Mouse (Mus musculus): ENCODE measurements at regions not wholly inside any gene's neighbourhood (a gene's known extent, or its start where the extent isn't known, plus 50 kb on each side); places are given as distances from the start of the nearest gene placed in this dataset.
"Not testable (repeated sequence)": the region's sequence is repeated elsewhere in the genome, so short reads cannot be mapped to it uniquely, and the experiment has no call there.

DNA sequence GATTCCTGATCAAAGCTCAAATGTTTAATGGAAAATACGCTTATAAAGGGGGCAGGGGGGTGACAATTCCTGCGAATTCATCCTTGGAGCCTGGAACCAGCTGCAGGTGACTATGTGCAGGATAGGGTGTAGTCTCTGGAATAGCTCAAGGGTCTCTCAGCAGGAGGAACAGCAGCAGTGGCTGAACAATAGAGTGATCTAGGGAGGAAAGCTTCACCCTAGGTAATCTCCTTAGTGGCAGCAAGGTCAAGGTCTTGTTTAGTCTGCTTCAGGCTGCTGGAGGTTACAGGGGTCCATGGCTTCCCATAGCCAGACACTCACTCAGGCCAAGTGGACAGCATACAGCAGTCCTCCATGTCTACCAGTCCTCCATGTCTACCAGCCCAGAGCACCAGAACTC, 301.3 kb downstream of the Gm8797 start:
- Histone ChIP-seq H3K9me3 (peaks cover 10% of the 10 kb centered on the region; the same call in 1 of the 2 replicates), H3K36me3 (no peaks in the 10 kb centered on the region), H3K27ac (no peak overlapping the region), H3K27me3 (ENCODE audit: insufficient read depth, poor library complexity, severe bottlenecking) (no peaks in the 10 kb centered on the region), H3K4me3 (no peak overlapping the region), H3K4me1 (replicated peaks) (no peaks in the 10 kb centered on the region)
- WGBS = 90% methylated on average over 2 of the region's 2 CpGs
- no peak for DNase-seq (ENCODE audit: low spot score)

DNA sequence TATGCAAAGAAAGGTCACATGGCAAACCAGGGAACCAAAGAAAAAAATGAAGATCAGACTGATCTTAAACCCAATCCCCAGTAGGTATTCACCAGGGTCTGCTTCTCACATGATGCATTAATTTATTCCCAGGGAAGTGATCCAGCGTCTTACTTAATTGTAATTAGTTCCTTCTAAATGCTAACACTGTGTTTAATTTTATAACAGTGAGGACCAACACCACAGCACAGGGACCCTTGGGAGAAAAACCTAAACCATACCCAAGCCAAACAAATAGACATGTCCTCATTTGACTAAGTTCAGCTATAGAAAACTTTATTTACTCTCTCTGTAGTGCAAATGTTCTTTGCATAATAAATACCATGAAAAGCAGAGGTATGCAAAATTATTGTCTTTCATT, 333.2 kb downstream of the Gm8797 start:
- no peak overlapping the region for H3K4me3 ChIP-seq
- H3K27me3 ChIP-seq (ENCODE audit: insufficient read depth, poor library complexity, severe bottlenecking) = no peaks in the 10 kb centered on the region
- WGBS = 70% methylated on average over 1 of the region's 1 CpGs
- no peaks in the 10 kb centered on the region for H3K9me3 ChIP-seq
- no peaks in the 10 kb centered on the region for H3K4me1 ChIP-seq (replicated peaks)
- H3K27ac ChIP-seq = no peak overlapping the region
- H3K36me3 ChIP-seq = no peaks in the 10 kb centered on the region
- DNase-seq (ENCODE audit: low spot score) = no peak

DNA sequence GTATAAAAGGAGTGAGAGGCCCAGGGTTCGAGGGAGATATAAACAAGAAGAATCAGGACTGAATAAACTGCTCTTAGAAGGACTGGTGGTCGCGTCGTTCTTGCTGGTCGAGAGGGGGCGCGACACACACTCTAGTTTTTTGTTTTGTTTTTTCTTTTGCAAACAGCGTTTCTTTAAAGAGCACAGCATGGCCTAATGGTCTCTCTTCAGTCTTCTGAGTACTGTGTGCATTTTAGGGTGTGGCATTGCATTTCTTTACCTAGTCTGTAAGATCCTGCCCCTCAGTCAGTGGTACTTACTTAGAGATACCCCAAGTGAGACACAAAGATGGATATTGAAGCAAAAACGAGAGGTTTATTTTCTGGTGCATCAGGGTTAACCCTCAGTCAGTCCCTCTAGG, 336.7 kb downstream of the Gm8797 start:
- no peak overlapping the region for H3K4me3 ChIP-seq
- DNase-seq (ENCODE audit: low spot score) = no peak
- no peaks in the 10 kb centered on the region for H3K27me3 ChIP-seq (ENCODE audit: insufficient read depth, poor library complexity, severe bottlenecking)
- no peaks in the 10 kb centered on the region for H3K36me3 ChIP-seq
- no peaks in the 10 kb centered on the region for H3K4me1 ChIP-seq (replicated peaks)
- no peak overlapping the region for H3K27ac ChIP-seq
- H3K9me3 ChIP-seq = no peaks in the 10 kb centered on the region
- 78% methylated on average over 9 of the region's 9 CpGs for WGBS

DNA sequence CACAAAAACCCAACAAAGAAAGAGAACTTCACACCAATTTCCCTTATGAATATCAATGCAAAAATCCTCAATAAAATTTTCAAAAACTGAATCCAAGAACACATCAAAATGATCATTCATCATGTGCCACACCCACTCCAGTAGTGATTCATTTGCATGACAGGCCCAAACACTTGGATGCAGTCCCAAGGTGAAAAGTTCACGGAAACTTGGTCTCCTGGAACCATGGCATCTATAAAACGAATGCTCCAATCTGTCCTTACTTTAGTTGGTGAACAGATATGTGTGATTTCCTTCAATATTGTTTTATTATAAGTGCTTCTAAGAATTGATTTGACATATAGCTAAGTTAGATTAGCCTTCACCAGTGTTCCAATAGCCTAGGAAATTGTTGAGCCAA, 343.3 kb downstream of the Gm8797 start:
- Histone ChIP-seq H3K27ac (no peak overlapping the region), H3K27me3 (ENCODE audit: insufficient read depth, poor library complexity, severe bottlenecking) (no peaks in the 10 kb centered on the region), H3K4me3 (no peak overlapping the region), H3K36me3 (no peaks in the 10 kb centered on the region), H3K4me1 (replicated peaks) (no peaks in the 10 kb centered on the region), H3K9me3 (no peaks in the 10 kb centered on the region)
- no peak for DNase-seq (ENCODE audit: low spot score)
- 84% methylated on average over 2 of the region's 2 CpGs for WGBS

DNA sequence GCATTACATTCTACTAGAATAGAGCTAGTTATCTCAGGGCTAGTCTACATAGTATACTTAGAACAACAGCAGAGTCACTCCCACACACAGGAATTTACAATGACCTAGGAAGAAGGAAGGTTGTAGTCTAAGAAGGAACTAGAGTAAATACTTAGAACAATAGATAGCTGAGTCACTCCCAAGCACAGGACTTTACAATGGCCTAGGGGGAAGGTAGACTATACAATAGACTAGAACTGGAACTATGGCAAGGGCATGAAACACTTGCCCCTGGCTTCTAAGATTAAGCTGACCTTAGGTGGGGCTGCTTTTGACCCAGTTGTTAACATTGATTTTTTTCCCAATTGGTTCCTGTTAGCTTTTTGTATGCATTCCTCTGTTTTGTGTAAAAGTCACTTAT, 343.8 kb downstream of the Gm8797 start:
- not testable (repeated sequence) for H3K4me3 ChIP-seq; H3K36me3 ChIP-seq; DNase-seq (ENCODE audit: low spot score)

DNA sequence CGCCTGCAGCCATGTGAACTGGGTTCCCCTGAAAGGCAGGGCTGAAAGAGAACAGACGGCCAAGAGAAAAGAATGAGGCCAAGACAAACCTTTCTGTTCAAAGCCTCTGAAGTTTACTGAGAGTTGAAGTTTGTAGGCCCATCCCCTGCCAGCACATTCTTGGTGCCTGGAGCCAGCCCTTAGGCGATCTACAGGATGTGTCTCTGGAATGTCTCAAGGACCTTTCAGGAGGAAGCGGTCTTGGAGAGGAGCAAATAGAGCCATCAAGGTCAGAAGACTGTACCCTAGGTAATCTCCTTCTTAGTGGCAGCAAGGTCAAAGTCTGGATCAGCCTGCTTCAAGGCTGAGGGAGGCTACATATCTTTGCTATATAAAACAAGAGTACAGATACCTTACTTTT, 350.3 kb downstream of the Gm8797 start:
- no peak for DNase-seq (ENCODE audit: low spot score)
- WGBS = 77% methylated on average over 4 of the region's 4 CpGs
- Histone ChIP-seq H3K4me1 (replicated peaks) (no peaks in the 10 kb centered on the region), H3K9me3 (no peaks in the 10 kb centered on the region), H3K27me3 (ENCODE audit: insufficient read depth, poor library complexity, severe bottlenecking) (no peaks in the 10 kb centered on the region), H3K4me3 (no peak overlapping the region), H3K36me3 (no peaks in the 10 kb centered on the region), H3K27ac (no peak overlapping the region)

More for the DNA sequence above, 343.8 kb downstream of the Gm8797 start:
- H3K27me3 ChIP-seq (ENCODE audit: insufficient read depth, poor library complexity, severe bottlenecking); H3K9me3 ChIP-seq; H3K27ac ChIP-seq; H3K4me1 ChIP-seq (replicated peaks): not testable (repeated sequence)

DNA sequence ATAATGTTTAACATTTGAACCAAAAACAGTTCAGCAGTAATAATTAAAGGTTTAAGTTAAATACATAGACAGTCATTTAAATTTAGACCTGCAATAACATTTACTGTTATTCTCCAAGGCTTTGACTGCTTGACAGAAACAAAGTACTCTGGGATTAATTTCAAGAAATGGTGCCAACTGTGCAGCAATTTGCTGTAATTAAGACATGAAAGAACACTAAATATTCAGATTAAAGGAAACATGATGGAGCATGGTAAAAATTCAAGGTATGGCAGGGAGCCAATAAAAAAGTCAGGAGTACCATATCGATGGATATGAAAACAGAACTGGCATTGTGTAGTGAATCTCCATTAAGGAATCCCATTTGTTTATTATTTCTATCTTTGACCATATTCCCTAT, 352.3 kb downstream of the Gm8797 start:
- H3K9me3 ChIP-seq = no peaks in the 10 kb centered on the region
- no peaks in the 10 kb centered on the region for H3K4me1 ChIP-seq (replicated peaks)
- 90% methylated on average over 1 of the region's 1 CpGs for WGBS
- H3K36me3 ChIP-seq = no peaks in the 10 kb centered on the region
- DNase-seq (ENCODE audit: low spot score) = no peak
- no peak overlapping the region for H3K4me3 ChIP-seq
- H3K27ac ChIP-seq = no peak overlapping the region
- no peaks in the 10 kb centered on the region for H3K27me3 ChIP-seq (ENCODE audit: insufficient read depth, poor library complexity, severe bottlenecking)

DNA sequence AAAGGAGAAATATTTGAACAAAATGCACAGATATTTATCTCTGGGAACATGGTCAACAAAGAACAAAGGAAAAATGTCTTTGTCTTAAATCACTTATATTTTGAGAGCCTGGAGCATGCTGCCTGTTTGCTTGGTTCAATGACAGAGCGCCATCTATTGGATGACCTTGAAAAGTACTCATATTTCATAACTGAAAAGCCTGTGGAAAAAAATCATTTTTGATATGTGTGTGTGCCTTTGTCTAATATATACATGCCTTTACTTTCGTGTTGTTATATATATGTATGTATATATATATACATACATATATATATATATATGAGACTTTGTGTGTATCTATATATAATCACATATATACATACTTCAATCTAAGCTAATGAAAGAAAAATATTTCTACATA, 356.1 kb downstream of the Gm8797 start:
- WGBS = 11% methylated on average over 2 of the region's 2 CpGs
- Histone ChIP-seq H3K4me3 (no peak overlapping the region), H3K36me3 (no peaks in the 10 kb centered on the region), H3K27me3 (ENCODE audit: insufficient read depth, poor library complexity, severe bottlenecking) (no peaks in the 10 kb centered on the region), H3K4me1 (replicated peaks) (no peaks in the 10 kb centered on the region), H3K27ac (peak overlapping the region; percentile 67; the same call in 1 of the 2 replicates), H3K9me3 (no peaks in the 10 kb centered on the region)
- DNase-seq (ENCODE audit: low spot score) = no peak

DNA sequence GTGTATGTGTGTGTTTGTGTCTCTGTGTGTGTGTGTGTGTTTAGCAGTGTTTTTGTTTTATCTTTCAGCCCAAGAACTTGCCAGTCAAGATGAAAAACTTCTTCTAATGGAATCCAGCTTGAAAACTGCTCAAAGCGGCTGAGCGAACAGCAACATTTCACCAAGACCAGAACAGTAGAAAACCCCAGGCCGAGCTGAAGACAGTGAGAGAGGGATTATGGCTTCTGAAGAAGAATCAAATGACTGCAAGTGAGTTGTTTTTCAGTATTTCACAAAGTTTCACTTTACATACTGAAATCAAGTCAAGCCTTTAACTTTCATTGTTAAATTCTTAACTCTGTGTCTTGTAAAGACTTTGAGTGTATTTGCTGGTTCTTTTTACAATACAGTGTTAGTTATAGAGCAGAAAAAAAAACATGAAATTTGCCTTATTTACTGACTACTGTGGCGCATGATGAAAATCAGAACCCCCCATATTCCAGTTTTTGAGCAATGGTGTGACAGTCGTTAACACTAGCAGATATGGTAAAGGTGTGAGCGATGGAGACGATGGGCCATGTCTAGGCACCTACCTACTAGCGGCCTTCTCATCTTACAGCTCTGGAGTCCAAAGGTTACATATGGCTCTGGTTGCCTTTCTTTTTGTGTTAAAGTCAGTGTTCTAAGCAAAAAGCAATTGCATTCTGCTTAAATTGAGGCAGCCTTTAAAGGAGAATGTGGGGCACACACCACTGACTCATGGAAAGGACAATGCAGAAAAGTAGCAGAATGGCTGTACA, 357.0 kb downstream of the Gm8797 start:
- H3K36me3 ChIP-seq = no peaks in the 10 kb centered on the region
- H3K4me1 ChIP-seq (replicated peaks) = no peaks in the 10 kb centered on the region
- H3K27ac ChIP-seq = no peak overlapping the region
- no peaks in the 10 kb centered on the region for H3K9me3 ChIP-seq
- no peaks in the 10 kb centered on the region for H3K27me3 ChIP-seq (ENCODE audit: insufficient read depth, poor library complexity, severe bottlenecking)
- peak; percentile 4 for DNase-seq (ENCODE audit: low spot score)
- no peak overlapping the region for H3K4me3 ChIP-seq
- WGBS = 75% methylated on average over 8 of the region's 8 CpGs

DNA sequence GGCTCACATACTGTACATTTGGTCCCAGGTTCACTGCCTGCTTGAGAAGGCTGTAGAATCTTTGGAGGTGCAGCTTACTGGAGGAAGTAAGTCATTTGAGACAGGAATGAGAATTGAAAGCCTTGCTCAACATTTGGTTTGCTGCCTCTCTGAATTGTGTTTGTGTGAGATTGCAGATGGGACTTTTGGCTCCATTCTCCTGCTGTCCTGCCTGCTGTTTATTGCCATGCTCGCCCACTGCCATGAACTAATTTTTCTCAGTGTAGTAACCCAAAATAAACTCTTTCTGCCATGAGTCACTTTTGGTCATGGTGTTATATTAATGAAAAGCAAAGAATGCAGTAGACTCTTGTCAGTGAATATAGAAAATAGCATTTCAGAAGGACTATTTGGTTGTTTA, 368.1 kb downstream of the Gm8797 start:
- Histone ChIP-seq H3K9me3 (no peaks in the 10 kb centered on the region), H3K4me1 (replicated peaks) (no peaks in the 10 kb centered on the region), H3K36me3 (no peaks in the 10 kb centered on the region), H3K27ac (no peak overlapping the region), H3K27me3 (ENCODE audit: insufficient read depth, poor library complexity, severe bottlenecking) (no peaks in the 10 kb centered on the region), H3K4me3 (no peak overlapping the region)
- DNase-seq (ENCODE audit: low spot score) = no peak
- 85% methylated on average over 1 of the region's 1 CpGs for WGBS

DNA sequence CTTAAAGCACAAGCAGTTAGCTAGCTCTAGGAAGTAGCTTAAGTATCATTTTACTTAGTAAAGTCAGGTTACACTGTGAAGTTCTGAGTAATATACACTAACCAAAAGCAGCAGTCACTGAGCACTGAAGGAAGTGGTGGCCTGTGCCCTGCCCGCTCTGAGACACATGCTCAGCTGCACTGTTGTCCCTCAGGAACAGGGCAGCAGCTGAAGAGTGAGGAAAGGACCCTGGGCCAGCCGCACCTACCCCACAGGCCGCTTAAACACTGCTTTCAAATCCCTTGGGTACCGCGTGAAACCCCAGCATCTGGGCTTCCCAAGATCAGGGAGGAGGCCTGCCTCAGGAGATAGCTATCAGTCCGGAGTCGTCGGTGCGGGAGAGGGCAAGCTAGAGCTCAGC, 385.1 kb downstream of the Gm8797 start:
- not testable (repeated sequence) for H3K27me3 ChIP-seq (ENCODE audit: insufficient read depth, poor library complexity, severe bottlenecking); H3K4me1 ChIP-seq (replicated peaks); H3K27ac ChIP-seq; H3K36me3 ChIP-seq; H3K4me3 ChIP-seq; DNase-seq (ENCODE audit: low spot score)
- WGBS = 81% methylated on average over 9 of the region's 9 CpGs
- peaks cover 15% of the 10 kb centered on the region for H3K9me3 ChIP-seq

DNA sequence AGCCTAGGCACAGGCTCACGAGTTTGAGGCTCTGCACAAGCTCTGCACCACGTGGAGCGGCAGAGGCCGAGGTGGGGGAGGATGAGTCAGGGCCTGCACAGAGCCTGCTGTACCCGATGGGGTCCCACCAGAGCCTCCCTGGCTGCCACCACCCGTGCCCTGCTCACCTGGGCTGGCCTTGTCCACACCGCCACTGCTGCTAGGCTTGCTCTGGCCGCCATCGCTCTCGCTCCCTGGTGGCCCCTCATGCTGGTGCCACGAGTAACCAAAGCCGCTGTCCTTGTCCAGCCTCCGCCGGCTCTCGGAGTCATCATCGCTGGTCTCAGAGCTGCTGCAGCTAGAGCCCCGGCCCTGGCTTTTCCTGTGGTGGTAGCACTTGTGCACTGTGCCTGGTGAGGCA, 386.8 kb downstream of the Gm8797 start:
- Histone ChIP-seq H3K4me1 (replicated peaks) (no peaks in the 10 kb centered on the region), H3K36me3 (no peaks in the 10 kb centered on the region), H3K4me3 (no peak overlapping the region), H3K27me3 (ENCODE audit: insufficient read depth, poor library complexity, severe bottlenecking) (no peaks in the 10 kb centered on the region), H3K27ac (no peak overlapping the region), H3K9me3 (peaks cover 15% of the 10 kb centered on the region)
- no peak for DNase-seq (ENCODE audit: low spot score)
- 95% methylated on average over 17 of the region's 17 CpGs for WGBS

DNA sequence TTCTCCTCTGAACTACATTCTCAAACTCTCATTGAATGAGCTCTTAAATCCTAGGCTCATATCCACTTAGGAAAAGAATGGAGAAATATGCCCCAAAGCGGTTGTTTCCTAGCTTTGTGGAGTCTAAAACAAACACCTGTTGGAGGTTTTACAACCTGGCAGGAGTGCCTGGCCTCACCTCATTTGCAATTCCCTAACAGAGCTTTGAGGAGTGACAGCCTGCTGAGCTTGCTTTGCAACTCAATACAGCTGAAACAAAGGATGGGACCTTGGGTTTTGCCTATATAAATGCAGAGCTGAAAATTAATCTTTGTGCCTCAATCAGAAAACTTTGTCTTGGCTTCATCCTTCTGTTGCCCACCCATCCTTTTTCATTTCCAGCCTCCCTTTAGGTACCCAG, 423.2 kb downstream of the Gm8797 start:
- H3K27me3 ChIP-seq (ENCODE audit: insufficient read depth, poor library complexity, severe bottlenecking) = no peaks in the 10 kb centered on the region
- no peak overlapping the region for H3K27ac ChIP-seq
- H3K4me3 ChIP-seq = no peak overlapping the region
- no peaks in the 10 kb centered on the region for H3K36me3 ChIP-seq
- 0 out of 2 replicates have a peak, but pooled peaks cover 3% of the 10 kb centered on the region for H3K9me3 ChIP-seq
- no peak for DNase-seq (ENCODE audit: low spot score)
- no peaks in the 10 kb centered on the region for H3K4me1 ChIP-seq (replicated peaks)
- 28% methylated on average over 1 of the region's 1 CpGs for WGBS

DNA sequence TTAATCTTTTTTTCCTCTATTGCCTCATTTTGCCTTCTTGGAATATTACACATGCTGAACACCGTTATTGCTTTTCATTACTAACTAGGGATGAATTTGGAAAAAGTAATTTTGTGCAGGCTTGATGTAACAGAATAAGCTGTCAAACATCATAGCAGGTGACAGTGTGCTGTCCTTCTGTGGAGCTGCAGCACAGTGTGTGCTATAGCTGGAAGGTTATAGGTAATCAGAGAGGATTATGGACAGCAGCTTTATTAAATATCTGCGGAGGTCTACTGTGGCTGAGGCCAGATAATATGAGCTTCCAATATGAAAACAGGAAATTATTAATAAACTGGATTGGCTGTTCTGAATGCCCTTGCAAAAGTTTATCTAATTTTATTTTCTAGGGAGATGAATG, 431.9 kb downstream of the Gm8797 start:
- Histone ChIP-seq H3K9me3 (no peaks in the 10 kb centered on the region), H3K4me3 (no peak overlapping the region), H3K36me3 (no peaks in the 10 kb centered on the region), H3K27ac (no peak overlapping the region), H3K4me1 (replicated peaks) (no peaks in the 10 kb centered on the region), H3K27me3 (ENCODE audit: insufficient read depth, poor library complexity, severe bottlenecking) (no peaks in the 10 kb centered on the region)
- 92% methylated on average over 2 of the region's 2 CpGs for WGBS
- no peak for DNase-seq (ENCODE audit: low spot score)
